Mouse (Mus musculus) olfactory bulb, adult 2 months (tissue): ENCODE results near the gene Bmpr1a.

ENCODE experiments used
- CTCF ChIP-seq: fragments of 200-500 bp; IDR thresholded peaks from 2 replicates; pipeline ENCODE4 v1.5.1; 2012; ENCODE audit warnings: low read depth, mild to moderate bottlenecking, low read length, moderate library complexity; ENCODE audit not compliant: insufficient read depth
- POLR2A ChIP-seq: fragments of 200-500 bp; IDR thresholded peaks from 2 replicates; pipeline ENCODE4 v1.6.1; 2012; ENCODE audit warnings: mild to moderate bottlenecking, low read depth, low read length, moderate library complexity; ENCODE audit not compliant: insufficient read depth

- TF ChIP-seq CTCF (no peak), POLR2A (no peak)
Measured at GRCm38 (mm10) chr14:34447659-34448058, 55.5 kb downstream of the Bmpr1a start.
